Mouse (Mus musculus) erythroblast, embryonic 14.5 days (primary cell): ENCODE measurements at regions not wholly inside any gene's neighbourhood (a gene's known extent, or its start where the extent isn't known, plus 50 kb on each side); places are given as distances from the start of the nearest gene placed in this dataset.

Source experiments
- H3K27me3 ChIP-seq: 2 replicates; pipeline ENCODE4 v1.6.1; 2012; ENCODE audit warnings: inconsistent platforms; ENCODE audit not compliant: control insufficient read depth
- H3K36me3 ChIP-seq: 2 replicates; pipeline ENCODE4 v1.6.1; 2012; ENCODE audit warnings: mild to moderate bottlenecking, inconsistent platforms; ENCODE audit not compliant: control insufficient read depth
- H3K4me1 ChIP-seq: 2 replicates; pipeline ENCODE4 v1.6.1; 2012; ENCODE audit warnings: inconsistent platforms; ENCODE audit not compliant: control insufficient read depth
- H3K4me3 ChIP-seq: replicated peaks from 2 replicates; pipeline ENCODE3; 2012; ENCODE audit warnings: moderate library complexity, mild to moderate bottlenecking, inconsistent platforms
- H3K9me3 ChIP-seq: 2 replicates; pipeline ENCODE4 v1.6.1; 2012; ENCODE audit warnings: low read length, inconsistent platforms, mixed read lengths; ENCODE audit not compliant: control insufficient read depth
- GATA1 ChIP-seq: IDR thresholded peaks from 2 replicates; pipeline ENCODE4 v1.6.1; 2012; ENCODE audit warnings: low read length, inconsistent platforms, mixed read lengths
- TAL1 ChIP-seq: IDR thresholded peaks from 3 replicates; pipeline ENCODE4 v1.6.1; 2012; ENCODE audit warnings: low read length, inconsistent platforms, mixed read lengths

DNA sequence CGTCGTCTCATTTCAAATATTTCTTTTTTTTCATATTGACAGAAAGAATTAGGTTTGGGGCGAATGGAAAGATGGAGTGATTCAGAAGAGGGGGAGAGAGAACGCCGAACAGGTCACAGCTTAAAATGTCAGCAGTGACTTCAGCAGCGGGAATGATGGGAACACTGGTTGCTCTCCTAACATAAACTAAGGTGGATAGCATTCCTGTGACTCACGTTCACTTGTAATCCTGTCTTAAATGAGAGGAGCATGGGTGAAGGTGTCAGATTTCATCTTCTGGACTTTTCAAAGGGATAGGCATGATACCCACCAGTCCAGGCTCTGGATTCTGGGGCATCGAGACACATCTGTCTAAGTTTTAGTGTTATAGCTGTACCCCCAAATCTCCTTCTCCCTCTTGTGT lies 111.8 kb downstream of the Cd24a start:
- no peaks in the 10 kb centered on the region for H3K36me3 ChIP-seq
- H3K4me3 ChIP-seq, result no peak overlapping the region
- TF ChIP-seq GATA1, result no peak
- TF ChIP-seq TAL1, result no peak
- no peaks in the 10 kb centered on the region for H3K9me3 ChIP-seq
- peaks cover 34% of the 10 kb centered on the region for H3K4me1 ChIP-seq
- peaks cover 74% of the 10 kb centered on the region for H3K27me3 ChIP-seq

DNA sequence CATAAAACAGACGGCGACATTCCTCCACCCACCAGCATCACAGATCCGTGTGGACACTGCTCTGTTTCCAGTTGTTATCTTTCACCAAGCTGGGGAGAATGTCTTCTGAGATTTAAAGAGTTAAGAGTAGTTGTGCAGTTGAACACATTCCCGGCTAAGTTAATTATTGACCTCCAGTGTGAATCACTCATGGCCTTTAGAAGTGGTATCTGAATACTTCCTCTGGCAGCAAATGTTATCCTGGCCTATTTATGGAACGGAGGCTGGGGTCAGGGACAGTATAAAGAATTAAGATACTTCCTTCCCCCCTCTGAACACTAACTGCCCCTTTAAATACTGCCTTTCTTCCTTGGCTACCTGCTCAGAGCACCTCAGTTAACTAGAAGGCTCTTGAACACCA lies 115.9 kb downstream of the Cd24a start:
- peaks cover 29% of the 10 kb centered on the region for H3K4me1 ChIP-seq
- peaks cover 49% of the 10 kb centered on the region for H3K27me3 ChIP-seq
- no peak for TF ChIP-seq GATA1
- TF ChIP-seq TAL1, result no peak

DNA sequence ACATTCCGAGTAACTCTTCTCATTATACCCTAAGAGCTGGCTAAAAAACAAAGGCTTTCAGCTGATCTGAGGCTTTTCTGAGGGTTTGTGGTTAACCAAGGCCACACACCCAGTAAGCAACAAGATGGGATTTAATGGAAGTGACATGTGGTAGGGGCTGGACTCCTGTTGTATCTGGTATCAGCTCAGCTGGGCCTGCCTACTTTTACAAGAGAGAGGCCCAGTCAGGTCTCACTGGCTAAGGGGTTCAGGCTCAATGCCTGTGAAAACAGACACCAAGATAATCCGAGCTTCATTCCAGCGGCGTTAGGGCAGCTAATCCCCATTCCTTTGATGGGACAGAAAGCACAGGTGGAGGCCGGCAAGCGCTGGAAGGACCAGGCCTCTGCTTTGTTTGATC lies 116.4 kb downstream of the Cd24a start:
- Histone ChIP-seq H3K27me3 (peaks cover 47% of the 10 kb centered on the region), H3K4me1 (peaks cover 29% of the 10 kb centered on the region)

More for the DNA sequence above, 115.9 kb downstream of the Cd24a start:
- H3K36me3 ChIP-seq, result no peaks in the 10 kb centered on the region
- H3K4me3 ChIP-seq, result no peak overlapping the region
- no peaks in the 10 kb centered on the region for H3K9me3 ChIP-seq

DNA sequence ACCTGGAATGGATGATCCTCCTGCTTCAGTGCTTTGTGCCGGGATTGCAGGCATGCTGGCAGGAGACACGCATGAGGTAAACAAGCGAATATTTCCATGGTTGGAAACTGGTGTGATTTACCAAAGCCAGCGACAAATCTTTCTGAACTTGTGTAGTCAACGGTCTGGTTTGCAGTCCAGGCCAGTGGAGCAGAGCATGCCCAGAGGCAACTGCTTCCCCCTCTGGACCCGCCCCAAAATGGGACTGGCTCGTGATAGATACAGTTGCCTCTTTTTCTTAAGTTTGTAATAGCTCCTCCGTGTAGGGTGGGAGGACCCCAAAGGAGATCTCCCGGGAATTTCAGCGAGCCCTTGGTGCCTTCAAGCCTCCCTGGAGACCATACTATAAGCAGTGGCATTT lies 117.4 kb downstream of the Cd24a start:
- Histone ChIP-seq H3K36me3 (no peaks in the 10 kb centered on the region), H3K27me3 (peaks cover 38% of the 10 kb centered on the region), H3K9me3 (no peaks in the 10 kb centered on the region), H3K4me1 (peaks cover 29% of the 10 kb centered on the region), H3K4me3 (no peak overlapping the region)
- TF ChIP-seq GATA1 (no peak), TAL1 (no peak)

More for the DNA sequence above, 116.4 kb downstream of the Cd24a start:
- TF ChIP-seq TAL1 (no peak), GATA1 (no peak)
- no peaks in the 10 kb centered on the region for H3K36me3 ChIP-seq
- H3K4me3 ChIP-seq, result no peak overlapping the region
- no peaks in the 10 kb centered on the region for H3K9me3 ChIP-seq

DNA sequence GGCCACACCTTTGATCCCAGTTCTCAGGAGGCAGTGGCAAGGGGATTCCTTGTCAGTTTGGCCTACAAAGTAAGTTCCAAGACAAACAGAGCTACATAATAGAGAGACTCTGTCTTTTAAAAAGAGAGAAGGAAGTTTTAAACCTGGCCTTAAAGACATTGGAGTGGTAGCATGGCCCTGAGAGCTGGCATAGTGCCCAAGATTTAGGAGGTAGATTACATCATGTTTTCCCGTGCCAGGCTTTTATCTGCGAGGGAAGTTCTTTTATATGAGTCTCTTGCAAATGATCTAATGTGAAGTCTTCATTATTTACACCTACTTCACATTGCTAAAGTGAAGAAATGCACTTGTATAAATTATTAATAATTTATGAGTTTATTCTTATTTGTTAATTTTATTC lies 119.8 kb downstream of the Cd24a start:
- Histone ChIP-seq H3K4me1 (peaks cover 36% of the 10 kb centered on the region), H3K27me3 (peaks cover 20% of the 10 kb centered on the region), H3K36me3 (no peaks in the 10 kb centered on the region), H3K9me3 (no peaks in the 10 kb centered on the region), H3K4me3 (no peak overlapping the region)
- TF ChIP-seq TAL1 (no peak), GATA1 (no peak)

DNA sequence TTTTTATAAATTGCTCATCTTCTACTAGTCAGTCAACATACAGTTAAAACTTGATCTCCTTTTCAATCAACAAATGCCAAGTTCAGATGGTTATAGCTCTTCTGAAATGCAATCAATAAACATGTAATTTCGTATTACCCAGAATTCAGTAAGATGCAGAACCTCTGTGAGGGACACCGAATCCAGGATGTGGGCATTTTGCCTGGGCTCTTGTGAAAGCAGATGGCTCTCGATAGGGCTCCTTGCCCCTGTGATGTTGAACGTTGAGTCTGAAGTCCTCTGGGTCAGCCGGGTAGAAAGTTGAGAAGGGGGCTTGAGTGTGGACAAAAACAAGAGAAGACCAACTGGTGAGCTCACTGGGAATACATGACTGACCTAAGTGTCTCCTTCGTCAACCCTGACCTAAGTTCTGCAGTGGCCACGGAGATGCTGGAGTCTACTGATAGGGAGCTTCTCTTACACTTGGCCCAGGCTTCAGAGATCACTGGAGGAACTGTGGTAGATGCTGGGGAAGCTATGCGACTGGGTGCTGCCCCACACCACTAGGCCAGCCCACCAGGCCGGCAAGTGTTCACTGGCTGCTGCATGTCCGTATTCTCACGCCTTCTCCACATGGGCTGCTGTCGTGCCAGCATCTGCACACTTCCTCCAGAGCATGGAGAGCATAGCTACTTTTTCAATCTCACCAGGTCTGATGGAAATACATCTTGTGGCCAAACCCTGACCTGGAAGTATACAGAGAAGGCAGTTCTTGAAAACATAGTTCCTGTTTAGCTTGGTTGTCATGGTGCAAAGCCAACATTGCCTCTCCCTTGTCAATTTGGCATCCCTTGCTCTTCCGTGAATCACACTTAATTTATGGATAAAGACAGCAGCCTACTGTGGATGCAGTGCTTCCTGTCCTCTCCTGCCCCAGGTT lies 122.5 kb downstream of the Cd24a start:
- Histone ChIP-seq H3K4me1 (peaks cover 29% of the 10 kb centered on the region), H3K9me3 (no peaks in the 10 kb centered on the region), H3K27me3 (peaks cover 16% of the 10 kb centered on the region), H3K4me3 (no peak overlapping the region), H3K36me3 (no peaks in the 10 kb centered on the region)
- no peak for TF ChIP-seq TAL1
- no peak for TF ChIP-seq GATA1

DNA sequence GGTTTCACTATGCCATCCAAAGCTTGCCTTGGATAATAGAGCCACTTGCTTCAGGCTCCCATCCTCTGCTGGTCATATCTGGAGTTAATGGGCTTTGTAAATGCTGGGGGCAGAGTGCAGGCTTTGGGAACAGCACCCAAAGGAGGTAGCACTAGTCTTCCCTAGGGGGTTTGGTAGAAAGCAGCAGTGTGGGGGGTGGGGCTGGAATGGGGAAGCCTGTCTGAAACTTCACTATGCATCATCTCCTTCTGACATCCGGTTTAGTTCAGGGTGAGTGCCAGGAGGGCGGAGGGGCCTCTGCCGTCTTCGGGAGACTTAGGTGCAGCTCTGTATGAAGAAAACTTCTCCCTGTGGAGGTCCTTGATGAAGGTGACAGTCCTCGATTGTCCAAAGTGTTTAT lies 124.8 kb downstream of the Cd24a start:
- Histone ChIP-seq H3K4me3 (no peak overlapping the region), H3K36me3 (no peaks in the 10 kb centered on the region), H3K9me3 (no peaks in the 10 kb centered on the region), H3K27me3 (peaks cover 20% of the 10 kb centered on the region), H3K4me1 (peaks cover 48% of the 10 kb centered on the region)
- TF ChIP-seq TAL1, result no peak

DNA sequence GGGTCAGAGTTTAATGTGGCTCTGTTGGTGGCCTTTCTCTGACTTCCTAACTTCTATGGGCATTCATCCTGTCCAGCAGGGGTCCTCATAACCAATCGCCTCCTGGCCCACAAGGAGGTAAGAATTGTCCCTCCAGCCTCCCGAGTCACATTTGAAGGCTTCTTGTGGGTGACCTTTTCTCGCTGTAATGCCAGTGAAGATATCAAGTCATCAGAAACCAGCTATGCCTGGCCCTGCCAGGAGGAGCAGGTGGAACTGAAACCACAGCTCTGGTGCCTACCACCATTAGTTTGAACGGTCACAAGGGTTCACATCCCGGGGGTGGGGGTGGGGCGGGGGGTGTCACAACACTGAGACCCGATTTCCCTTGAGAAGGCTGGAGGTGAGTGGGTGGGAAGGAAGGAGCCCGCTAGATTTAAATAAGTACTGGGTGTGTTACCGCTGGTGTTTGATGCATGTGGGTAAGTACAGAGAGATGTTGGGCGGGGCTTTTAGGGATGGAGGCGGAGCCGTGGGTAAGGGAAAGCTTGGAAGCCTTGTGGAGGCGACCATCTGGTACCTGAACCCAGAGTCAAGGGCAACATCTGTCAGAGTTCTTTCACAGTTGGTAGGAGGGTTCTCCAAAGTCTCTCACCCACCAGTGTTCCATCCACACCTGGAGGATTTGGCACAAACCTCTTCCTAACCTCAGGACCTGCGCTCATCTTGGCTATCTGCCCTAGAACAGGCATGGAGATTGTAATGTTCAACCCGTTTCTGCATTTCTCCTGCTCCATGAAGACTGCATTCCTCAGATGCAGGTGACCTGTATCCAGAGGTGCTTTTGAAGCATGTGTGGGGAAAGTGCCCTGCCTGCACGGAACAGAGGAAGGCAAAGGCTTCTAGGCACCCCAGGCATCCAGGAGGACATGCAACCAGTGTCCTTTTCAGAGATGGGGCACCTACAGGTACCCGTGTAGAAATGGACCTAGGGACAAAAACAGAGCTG lies 128.2 kb downstream of the Cd24a start:
- H3K4me1 ChIP-seq, result peaks cover 60% of the 10 kb centered on the region
- no peaks in the 10 kb centered on the region; the same call in 1 of the 2 replicates for H3K36me3 ChIP-seq
- peak overlapping the region; percentile 37 for H3K4me3 ChIP-seq
- H3K27me3 ChIP-seq, result peaks cover 9% of the 10 kb centered on the region
- no peaks in the 10 kb centered on the region for H3K9me3 ChIP-seq
- no peak for TF ChIP-seq TAL1
- TF ChIP-seq GATA1, result no peak

DNA sequence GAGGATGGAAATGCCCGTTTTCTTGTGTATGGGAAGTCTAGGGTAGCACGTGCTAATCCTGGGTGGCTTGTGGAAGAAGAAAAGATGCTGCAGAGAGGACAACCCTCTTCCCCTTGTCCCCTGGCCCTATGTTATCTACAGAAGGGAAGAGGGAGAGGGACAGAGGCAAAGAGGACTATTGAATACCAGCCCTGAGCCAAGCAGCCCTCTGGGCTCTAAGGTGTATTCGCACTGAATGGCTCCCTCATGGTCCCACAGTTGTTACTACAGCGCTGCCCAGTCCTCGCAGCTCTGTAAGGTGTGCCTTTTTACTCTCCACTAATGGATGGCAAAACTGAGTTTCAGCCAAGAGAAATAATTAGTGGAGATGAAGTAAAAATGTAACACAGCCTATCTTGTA lies 128.9 kb downstream of the Cd24a start:
- no peak overlapping the region for H3K4me3 ChIP-seq
- peaks cover 58% of the 10 kb centered on the region for H3K4me1 ChIP-seq
- H3K9me3 ChIP-seq, result no peaks in the 10 kb centered on the region
- TF ChIP-seq GATA1 (no peak), TAL1 (no peak)
- no peaks in the 10 kb centered on the region; the same call in 1 of the 2 replicates for H3K36me3 ChIP-seq
- H3K27me3 ChIP-seq, result peaks cover 9% of the 10 kb centered on the region
